Mouse (Mus musculus) erythroblast, embryonic 14.5 days (primary cell): ENCODE results near the gene Myadml2.

Experiments
- GATA1 ChIP-seq: IDR thresholded peaks from 2 replicates; pipeline ENCODE4 v1.6.1; 2012; ENCODE audit warnings: low read length, inconsistent platforms, mixed read lengths
- TAL1 ChIP-seq: IDR thresholded peaks from 3 replicates; pipeline ENCODE4 v1.6.1; 2012; ENCODE audit warnings: low read length, inconsistent platforms, mixed read lengths

- TF ChIP-seq TAL1 = no peak
- TF ChIP-seq GATA1 = no peak
Observed at GRCm38 (mm10) chr11:120660301-120661075, 12.5 kb upstream of the Myadml2 start.
